Mouse (Mus musculus) large intestine, adult 2 months (tissue): ENCODE measurements at regions not wholly inside any gene's neighbourhood (a gene's known extent, or its start where the extent isn't known, plus 50 kb on each side); places are given as distances from the start of the nearest gene placed in this dataset.

Experiments used
- DNase-seq: peaks from one replicate; pipeline ENCODE4 v3.0.0-alpha.2; 2012; ENCODE audit warnings: low read depth, low spot score
- WGBS: fragments of 180-500 bp; shearing (Covaris S2); methylation state at CpG from one replicate; pipeline ENCODE4 v1.1.7; 2018; 5-methylcytosine and 5-hydroxymethylcytosine counted together

- DNase-seq, result no peak
- 68% methylated on average over 6 of the region's 6 CpGs for WGBS
Observed at GRCm38 (mm10) chr8:103894589-103894988, 206.8 kb upstream of the Cdh5 start.

- no peak for DNase-seq
- 44% methylated on average over 6 of the region's 6 CpGs for WGBS
Observed at GRCm38 (mm10) chr8:103895132-103895531, 206.3 kb upstream of the Cdh5 start.

DNA sequence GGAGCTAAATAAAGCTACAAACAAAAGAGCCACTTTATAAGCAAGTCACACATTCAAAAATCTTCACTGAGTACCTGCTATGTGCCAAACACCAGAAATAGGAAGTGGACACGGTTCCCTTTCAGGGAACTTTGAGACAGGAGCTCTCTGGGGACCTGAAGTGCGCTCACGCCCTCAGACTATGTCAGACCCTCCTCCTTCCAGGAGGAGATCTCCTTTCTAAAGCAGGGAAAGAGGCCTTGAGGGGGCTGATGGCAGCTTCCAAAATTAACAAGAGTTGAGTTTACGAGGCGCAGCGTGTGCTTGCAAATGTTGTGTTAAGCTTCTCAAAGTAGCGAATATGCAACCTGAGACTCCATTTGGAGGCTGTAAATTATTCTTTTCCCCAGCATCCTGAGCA lies 204.0 kb upstream of the Cdh5 start:
- 75% methylated on average over 7 of the region's 7 CpGs for WGBS
- DNase-seq, result no peak

DNA sequence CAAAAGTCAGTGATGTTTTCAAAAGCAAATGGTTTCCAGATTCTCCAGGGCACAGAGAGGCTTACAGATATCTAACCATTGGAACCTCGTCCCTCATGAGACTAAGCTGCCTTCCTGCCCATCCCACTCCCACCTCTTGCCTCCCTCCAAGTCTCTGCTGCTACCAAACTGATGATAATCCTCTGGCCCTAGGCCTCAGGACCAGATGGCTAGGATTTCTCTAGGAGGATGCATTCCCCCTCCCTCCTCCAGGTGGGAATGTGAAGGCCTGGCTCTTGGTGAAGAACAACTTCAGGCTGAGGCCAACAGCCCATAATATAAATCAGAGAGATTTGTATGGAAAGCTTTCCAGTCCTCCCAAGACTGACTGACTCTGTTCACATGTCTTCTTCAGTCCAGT lies 198.9 kb upstream of the Cdh5 start:
- 70% methylated on average over 1 of the region's 1 CpGs for WGBS
- no peak for DNase-seq

- no peak for DNase-seq
- WGBS, result 75% methylated on average over 5 of the region's 5 CpGs
Observed at GRCm38 (mm10) chr8:103903635-103904034, 197.8 kb upstream of the Cdh5 start.

DNA sequence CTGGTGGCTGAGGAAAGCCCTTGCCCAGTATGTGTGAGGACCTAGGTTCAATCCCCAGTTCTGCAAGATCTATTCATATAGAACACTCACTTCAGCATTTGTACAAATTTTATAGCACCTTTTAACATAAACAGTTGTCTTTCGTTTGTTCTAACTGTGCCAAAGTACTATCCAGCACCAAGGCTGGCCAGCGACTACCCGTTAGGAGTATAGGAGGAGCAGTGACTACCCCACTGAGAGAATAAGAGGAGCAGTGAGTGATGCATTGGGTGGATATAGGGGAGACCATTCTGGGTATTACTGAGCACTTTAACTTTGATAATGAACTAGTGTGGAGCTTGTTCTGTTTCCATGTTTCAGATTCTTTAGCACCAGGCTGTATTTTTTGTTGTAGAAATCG lies 193.8 kb upstream of the Cdh5 start:
- 53% methylated on average over 4 of the region's 4 CpGs for WGBS
- DNase-seq, result no peak

DNA sequence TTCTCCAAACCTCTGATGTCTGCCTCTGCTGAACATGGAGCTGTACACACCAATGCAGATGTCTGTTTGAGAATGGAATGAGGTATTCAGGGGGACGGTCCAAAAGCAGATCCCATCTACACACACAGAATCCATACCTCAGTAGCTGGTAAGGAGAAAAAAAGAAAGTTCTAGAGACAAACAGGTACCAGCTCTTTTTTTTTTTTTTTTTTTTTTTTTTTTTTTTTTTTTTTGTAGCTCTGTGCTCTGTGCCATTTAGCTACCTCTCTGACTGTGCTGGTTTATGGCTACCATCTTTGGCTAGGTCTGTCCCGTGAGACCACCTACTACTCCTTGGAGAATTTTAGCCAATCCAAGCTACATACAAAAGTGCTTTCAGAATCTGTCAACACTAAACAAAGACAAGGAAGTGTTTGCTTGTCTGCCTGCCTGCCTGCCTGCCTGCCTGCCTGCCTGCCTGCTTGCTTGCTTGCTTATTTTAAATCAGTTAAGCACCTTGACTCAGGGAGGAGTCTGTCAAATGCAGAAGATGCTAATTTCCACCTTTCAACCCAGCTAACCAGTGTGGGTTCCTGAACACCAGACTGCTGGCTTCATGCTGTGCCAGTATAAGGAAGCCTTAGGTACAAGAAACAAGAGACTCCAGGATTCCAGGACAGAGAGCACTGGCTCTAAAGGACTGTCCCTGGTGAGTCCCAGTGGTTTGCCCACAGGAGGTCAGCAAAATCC lies 190.0 kb upstream of the Cdh5 start:
- 66% methylated on average over 2 of the region's 2 CpGs for WGBS
- DNase-seq, result no peak

GRCm38 (mm10) chr8:103912983-103913926 lies 188.2 kb upstream of the Cdh5 start:
- 76% methylated on average over 9 of the region's 9 CpGs for WGBS
- no peak for DNase-seq

- no peak for DNase-seq
Observed at GRCm38 (mm10) chr8:103913927-103914640, 187.3 kb upstream of the Cdh5 start.

GRCm38 (mm10) chr8:103919324-103919723 lies 182.1 kb upstream of the Cdh5 start:
- DNase-seq, result no peak
- 87% methylated on average over 3 of the region's 3 CpGs for WGBS

More at GRCm38 (mm10) chr8:103913927-103914640, 187.3 kb upstream of the Cdh5 start:
- WGBS, result 32% methylated on average over 6 of the region's 6 CpGs

DNA sequence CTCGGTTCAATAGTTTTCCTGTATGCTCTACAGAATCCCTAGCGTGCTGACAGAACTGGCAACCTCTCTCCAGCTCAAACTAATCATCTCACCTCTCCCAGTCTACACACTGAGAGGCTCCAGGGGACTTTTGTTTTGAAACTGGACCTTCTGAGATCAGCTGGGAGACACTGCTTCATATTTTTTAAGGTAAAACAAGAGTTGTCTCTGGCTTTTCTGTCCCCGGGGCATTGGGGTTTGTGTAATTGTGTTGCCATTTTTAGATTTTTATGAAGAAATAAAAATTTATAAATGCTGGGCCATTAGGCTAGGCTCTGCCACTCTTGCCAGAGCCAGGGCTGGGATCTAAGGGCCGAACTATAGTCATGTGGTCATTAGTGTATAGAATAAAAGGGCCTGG lies 179.8 kb upstream of the Cdh5 start:
- no peak for DNase-seq
- 85% methylated on average over 4 of the region's 4 CpGs for WGBS

- WGBS, result 85% methylated on average over 2 of the region's 2 CpGs
- DNase-seq, result no peak
Observed at GRCm38 (mm10) chr8:103922746-103923145, 178.7 kb upstream of the Cdh5 start.

DNA sequence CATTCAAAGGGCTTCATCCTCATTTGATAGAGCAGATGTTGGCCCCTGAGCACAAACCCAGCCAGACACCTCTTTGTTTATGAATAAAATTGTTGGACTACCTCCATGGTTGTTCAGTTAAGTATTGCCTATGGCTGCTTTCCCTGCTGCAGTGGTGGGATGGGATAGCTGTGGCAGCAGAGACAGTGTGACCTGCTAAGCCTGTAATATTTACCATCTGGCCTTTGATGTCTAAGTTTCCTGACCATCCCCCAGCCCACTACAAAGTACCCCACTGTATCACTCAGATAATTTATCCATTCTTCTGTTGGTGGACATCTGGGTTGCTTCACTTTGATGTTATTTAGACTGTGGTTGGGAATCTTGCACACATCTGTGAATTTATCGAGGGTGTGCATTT lies 168.7 kb upstream of the Cdh5 start:
- WGBS, result 79% methylated on average over 1 of the region's 1 CpGs
- DNase-seq, result no peak

DNA sequence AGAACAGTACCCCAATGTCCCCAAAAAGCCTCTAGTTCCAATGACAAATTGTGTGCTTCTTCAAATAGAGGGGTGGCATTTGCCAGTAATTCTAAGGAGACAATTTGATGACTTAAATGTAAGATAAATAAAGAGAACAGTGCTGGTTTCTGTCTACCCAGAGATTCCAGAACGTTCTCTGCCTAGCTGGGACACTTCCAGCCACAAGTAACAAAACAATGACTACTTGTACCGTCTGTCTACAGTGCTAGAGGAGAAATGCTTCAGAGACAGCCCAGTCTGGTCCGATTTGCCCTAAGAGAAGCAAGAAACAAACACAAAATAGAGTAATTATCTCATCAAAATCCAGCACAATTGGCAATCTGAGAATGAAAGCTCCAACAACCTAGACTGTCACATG lies 164.9 kb upstream of the Cdh5 start:
- WGBS, result 38% methylated on average over 3 of the region's 3 CpGs
- no peak for DNase-seq

DNA sequence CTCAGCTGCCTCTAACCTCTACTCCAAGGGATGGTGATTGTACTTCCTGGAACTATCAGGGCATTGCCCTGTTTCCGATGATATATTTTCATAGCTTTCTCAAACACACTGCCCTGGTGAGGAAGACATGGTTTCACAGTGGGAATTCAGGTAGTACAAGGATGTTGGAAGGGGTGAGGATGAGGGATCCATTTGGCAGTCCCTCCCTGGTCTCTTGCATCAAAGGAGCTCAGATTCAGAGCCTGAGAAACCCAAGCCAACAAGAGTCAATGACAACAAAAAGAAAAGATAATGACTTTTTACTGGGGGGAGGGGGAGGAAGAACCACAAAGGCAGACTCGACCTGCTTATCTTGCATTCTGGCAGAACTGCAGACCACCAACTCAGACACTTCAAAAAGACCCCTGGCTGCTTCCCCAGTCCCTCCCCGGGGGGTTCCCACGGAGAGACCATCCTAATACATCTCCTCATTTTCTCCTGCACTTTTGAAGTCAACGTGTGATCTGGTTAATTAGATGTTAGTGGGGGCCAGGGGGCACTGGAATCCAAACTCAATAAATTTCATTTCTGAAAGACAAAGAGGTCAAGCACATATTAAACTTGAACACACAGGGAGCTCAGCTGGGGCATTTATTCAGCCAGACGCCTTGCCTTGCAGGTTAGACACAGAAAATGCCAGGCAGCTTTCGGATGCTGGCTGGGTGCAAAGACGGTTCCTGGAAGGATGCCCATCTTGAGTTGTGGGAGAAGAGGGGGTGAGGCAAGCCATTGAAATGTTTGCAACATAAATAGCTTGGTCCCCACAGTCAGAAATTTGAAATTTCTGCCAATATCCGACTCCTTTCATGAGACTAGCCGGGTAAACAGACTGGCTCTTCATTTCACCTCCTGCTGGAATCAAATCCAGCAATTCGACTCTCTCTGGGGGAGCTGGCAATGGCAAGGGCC lies 162.9 kb upstream of the Cdh5 start:
- 48% methylated on average over 11 of the region's 11 CpGs for WGBS
- no peak for DNase-seq

DNA sequence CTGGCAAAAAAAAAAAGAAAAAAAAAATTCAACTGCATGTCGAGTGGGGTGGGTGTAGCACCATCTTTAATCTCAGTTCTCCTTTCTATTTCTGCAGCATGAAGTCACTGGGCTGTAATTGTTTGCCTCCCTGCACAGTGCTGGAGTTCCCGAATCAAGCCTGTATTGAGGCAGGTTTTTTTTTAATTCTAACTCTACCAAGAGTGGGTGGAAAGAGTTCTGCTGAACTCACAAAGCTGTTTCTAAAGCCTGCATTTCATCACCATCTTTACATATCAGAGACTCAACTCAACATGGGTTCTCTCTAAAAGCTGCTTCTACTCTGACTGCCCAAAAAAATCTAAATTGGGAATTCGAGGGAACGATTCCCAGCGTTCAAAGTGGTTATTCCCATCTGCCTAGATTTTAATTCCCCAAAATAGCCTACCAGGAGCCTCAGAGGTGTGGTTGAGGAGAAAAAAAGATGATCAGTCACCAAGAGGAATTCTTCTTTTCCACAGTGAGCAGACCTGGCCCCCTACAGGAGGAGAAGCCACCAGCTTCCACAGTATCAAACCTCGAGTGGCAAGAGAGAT lies 160.4 kb upstream of the Cdh5 start:
- WGBS, result 86% methylated on average over 6 of the region's 6 CpGs
- no peak for DNase-seq

DNA sequence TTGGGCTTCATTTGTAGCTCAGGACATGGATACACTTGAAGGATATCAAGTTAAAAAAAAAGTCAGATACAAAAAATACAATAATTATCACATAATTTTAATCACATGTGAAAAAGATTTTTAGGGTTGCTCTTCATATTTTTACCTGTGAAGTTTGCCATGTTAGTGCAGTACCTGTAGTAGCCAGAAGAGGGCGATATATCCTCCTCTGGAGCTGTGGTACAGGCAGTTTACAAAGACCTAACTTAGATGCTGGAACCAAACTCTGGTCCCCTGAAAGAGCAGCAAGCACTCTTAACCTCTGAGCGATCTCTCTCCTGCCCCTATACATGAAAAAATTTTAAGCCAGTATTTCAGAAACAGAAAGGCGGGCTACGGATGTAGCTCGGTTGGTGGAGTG lies 153.0 kb upstream of the Cdh5 start:
- WGBS, result 76% methylated on average over 5 of the region's 5 CpGs
- DNase-seq, result no peak

DNA sequence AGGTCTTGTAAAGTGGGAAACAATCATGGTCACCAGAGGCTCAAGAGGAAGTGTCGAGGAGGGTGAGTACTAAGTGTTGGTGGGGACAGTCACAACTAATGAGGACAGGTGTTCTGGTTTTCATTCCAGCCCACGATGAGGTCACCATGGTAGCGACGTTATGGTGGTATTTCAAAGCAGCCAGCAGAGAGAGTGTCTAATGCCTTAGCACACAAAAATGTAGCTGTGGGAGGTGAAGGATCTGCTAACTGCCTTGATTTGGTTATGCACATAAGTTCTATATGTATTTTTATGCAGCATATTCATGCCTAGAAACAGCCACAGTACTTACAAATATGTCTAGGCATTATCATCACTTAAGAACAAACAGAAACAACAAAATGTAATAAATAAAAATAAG lies 151.0 kb upstream of the Cdh5 start:
- no peak for DNase-seq
- 62% methylated on average over 4 of the region's 4 CpGs for WGBS

GRCm38 (mm10) chr8:103953586-103953985 lies 147.8 kb upstream of the Cdh5 start:
- 92% methylated on average over 2 of the region's 2 CpGs for WGBS
- DNase-seq, result no peak
